Mouse (Mus musculus): Measurements from ENCODE around the gene Aplp1. TPM values are rescaled to one million over a fixed set of nuclear protein-coding genes. Genes with fewer than 3 reads are reported as not detected.
"Not testable (repeated sequence)": the region's sequence is repeated elsewhere in the genome, so short reads cannot be mapped to it uniquely, and the experiment has no call there.

Gene Aplp1
- 7.5 and 8.2 TPM in 2 replicates for polyA plus RNA-seq (2016; fragmentation: Nextera tagmentation; extraction: Ambion mirVana)

DNA sequence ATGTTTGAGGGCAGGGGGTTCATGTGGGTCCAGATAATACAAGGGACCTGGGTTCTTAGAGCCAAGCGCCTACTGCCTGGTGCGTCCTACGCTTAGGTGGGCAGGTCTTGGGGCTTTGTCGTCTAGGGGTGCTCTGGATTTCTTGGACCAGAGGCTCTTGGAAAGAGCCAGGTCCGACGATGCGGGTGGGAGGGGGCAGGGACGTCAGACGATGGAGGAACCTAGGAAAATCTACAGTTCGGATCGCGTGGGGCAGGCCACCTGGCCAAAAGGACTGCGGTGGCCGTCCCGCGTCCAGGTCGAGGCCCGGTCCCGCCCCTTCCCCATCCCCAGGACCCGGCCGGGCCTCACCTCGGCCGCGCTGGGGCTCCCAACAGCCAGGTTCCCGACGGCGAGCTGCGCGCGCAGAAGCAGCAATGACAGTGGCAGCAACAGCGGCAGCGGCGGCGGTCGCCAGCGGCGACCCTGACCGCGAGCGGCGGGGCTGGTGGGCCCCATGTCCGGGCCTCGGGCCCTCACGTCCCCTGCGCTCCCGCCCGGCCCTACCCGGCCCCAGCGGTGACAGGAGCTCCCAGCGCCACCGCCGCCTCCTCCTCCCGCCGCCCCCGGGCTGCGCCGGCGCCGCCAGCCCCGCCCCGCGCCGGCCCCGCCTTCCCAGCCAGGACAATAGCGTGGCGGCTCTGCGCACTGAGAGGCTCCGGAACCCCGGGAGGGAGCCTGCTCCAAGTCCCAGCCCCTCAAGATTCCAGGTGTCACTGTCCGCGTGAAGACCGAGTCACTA lies at the start of gene Aplp1:
Gene Aplp1, minus strand, starts transcription at position 565 of the 781 bp plus-strand sequence.
- no peaks in the 10 kb centered on the region for H3K36me3 ChIP-seq
- ATAC-seq, result peak; percentile 33
- peaks cover 80% of the 10 kb centered on the region for H3K27me3 ChIP-seq (replicated peaks)
- peaks cover 20% of the 10 kb centered on the region for H3K4me1 ChIP-seq
- H3K4me2 ChIP-seq, result peak within 1 kb of the TSS; percentile 78
- H3K9me3 ChIP-seq (replicated peaks), result peaks cover 10% of the 10 kb centered on the region; the same call in 1 of the 2 replicates
- under 1% methylated on average over 44 of the region's 72 CpGs for WGBS (ENCODE audit: insufficient replicate concordance)
- peak within 1 kb of the TSS; percentile 59 for H3K9ac ChIP-seq
- peak within 1 kb of the TSS; percentile 61 for H3K4me3 ChIP-seq
- H3K27ac ChIP-seq, result no peak within 1 kb of the TSS

DNA sequence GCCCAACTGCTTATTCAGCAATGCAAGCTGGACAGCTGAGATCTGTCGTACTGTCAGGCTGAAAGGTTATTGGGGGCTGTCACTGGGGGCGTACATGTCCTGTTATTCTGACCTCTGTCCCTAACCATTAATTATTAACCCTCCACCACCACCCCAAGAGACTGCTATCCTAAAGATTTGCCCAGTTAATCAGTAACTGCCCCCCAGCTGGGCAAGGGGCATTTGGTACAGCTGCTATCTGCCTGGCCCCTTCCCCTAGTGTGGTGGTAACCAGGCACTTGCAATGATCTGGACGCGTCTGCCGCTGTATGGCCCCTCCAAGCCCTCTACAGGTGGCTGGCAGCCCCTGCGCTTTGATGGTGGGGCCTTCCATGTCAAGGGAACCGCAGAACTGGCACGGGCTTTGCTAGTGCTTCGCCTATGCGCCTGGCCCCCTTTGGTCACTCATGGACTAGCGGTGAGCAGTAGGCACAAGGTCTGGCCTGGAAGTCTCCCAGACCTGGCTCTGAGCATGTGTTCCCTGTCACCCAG lies 48.1 kb upstream of the Aplp1 start, which contains the start of gene Prodh2:
Gene Prodh2, plus strand, starts transcription at position 222 of the 531 bp plus-strand sequence.
- peak; percentile 74 for ATAC-seq
- Histone ChIP-seq H3K27ac (peak within 1 kb of the TSS; percentile 50; the same call in 1 of the 2 replicates), H3K4me3 (peak within 1 kb of the TSS; percentile 45), H3K4me1 (no peaks in the 10 kb centered on the region), H3K27me3 (replicated peaks) (peaks cover 13% of the 10 kb centered on the region; the same call in 1 of the 2 replicates), H3K4me2 (peak within 1 kb of the TSS; percentile 45), H3K9ac (peak within 1 kb of the TSS; percentile 43; the same call in 1 of the 2 replicates), H3K9me3 (replicated peaks) (no peaks in the 10 kb centered on the region), H3K36me3 (no peaks in the 10 kb centered on the region)
- WGBS (ENCODE audit: insufficient replicate concordance), result 45% methylated on average over 11 of the region's 11 CpGs

DNA sequence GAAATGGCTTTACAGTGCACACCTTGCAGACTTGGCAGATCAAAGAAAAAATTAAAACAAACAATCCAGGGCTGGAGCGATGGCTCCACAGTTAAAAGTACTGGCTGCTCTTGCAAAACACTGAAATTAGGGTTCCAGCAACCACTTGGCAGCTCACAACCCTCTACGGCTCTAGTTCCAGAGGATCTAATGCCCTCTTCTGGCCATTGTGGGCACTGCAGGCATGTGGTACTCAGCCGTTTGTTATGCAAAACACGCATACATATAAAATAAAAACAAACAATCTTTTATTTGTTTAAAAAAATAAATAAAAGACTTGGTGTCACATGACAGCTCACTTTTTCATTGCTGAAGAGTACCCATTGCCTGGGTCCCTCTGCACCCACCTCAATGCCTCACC lies 47.4 kb upstream of the Aplp1 start:
- Histone ChIP-seq H3K27me3 (replicated peaks) (peaks cover 13% of the 10 kb centered on the region; the same call in 1 of the 2 replicates), H3K36me3 (no peaks in the 10 kb centered on the region), H3K27ac (peak overlapping the region; percentile 45; the same call in 1 of the 2 replicates), H3K4me3 (no peak overlapping the region), H3K4me1 (no peaks in the 10 kb centered on the region), H3K9ac (no peak overlapping the region), H3K9me3 (replicated peaks) (no peaks in the 10 kb centered on the region), H3K4me2 (0 out of 2 replicates have a peak overlapping the region, but pooled peaks have one; percentile 14)
- WGBS (ENCODE audit: insufficient replicate concordance), result 16% methylated on average over 4 of the region's 4 CpGs
- no peak; the same call in 1 of the 2 replicates for ATAC-seq

DNA sequence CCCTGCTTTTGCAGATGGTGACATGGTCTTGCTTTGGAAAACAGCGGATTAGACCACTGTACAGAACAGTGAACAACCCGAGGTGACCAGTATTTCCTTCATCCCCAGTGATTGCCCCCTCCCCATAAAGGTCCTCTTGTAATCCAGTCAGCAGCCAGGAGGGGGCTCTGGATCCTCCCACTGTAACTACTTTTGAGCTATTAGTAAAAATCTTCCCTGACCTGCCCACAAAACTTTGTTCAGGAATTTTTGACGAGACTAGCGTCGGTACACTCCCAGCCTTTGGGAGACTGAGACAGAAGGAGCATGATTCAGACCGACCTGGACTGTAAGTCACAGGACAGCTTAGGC lies 45.6 kb upstream of the Aplp1 start:
- Histone ChIP-seq H3K27me3 (replicated peaks) (peaks cover 13% of the 10 kb centered on the region; the same call in 1 of the 2 replicates), H3K9me3 (replicated peaks) (no peaks in the 10 kb centered on the region), H3K36me3 (no peaks in the 10 kb centered on the region), H3K27ac (no peak overlapping the region), H3K4me3 (no peak overlapping the region), H3K4me2 (no peak overlapping the region), H3K9ac (no peak overlapping the region), H3K4me1 (no peaks in the 10 kb centered on the region)
- 20% methylated on average over 6 of the region's 6 CpGs for WGBS (ENCODE audit: insufficient replicate concordance)
- ATAC-seq, result no peak

DNA sequence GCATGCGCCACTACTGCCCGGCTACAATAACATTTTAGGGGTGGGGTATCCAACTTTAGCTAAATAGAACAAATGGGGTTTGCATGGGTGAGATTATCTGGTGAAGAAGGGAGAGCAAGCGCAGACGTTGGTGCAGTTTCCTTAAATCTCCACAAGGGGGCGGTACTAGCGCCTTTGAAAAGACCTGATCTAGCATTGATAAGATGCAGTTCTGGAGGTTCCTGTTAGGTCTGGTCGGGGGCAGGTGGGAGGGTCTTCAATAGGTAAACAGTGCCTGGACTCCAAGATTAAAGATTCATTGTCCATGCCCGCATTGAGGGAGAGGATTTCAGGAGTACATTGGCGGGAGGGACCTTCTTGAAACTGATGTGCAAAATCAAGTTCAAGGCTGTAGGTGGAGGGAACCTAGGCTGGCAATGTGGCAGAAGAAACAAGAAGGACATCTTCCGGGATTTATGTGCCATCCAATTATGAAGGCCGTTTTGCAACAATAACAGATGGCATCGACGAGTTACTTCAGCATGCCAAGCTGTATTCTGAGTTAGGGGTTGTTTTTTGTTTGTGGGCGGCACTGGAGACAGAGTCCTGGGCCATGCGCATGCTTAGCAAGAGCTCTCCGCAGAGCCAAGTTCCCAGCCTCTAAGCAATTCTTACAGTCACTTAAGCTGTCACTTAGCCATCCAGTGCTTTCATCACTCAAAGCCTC lies 45.1 kb upstream of the Aplp1 start:
- Histone ChIP-seq H3K9ac (no peak overlapping the region), H3K4me3 (no peak overlapping the region), H3K9me3 (replicated peaks) (no peaks in the 10 kb centered on the region), H3K36me3 (no peaks in the 10 kb centered on the region), H3K4me2 (no peak overlapping the region), H3K4me1 (no peaks in the 10 kb centered on the region), H3K27me3 (replicated peaks) (peaks cover 13% of the 10 kb centered on the region; the same call in 1 of the 2 replicates), H3K27ac (no peak overlapping the region)
- WGBS (ENCODE audit: insufficient replicate concordance), result 26% methylated on average over 16 of the region's 16 CpGs
- ATAC-seq, result no peak

DNA sequence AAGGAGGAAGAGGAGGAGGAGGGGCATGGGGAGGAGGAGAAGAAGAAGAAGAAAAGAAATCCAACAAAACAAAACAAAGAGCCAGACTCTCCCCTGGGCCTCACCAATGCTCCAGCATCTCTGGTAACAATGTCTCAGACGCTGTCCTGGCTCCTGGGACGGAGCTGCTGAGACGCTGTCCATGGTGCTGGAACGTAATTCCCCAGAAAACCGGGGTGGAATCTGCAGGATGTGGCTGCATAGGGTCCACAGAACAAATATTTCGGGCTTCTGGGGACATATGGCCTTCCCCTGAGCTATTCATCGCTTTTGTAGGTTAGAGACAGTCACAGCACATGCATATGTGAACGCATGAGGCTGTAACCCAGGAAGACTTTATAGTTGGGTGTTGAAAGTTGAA lies 38.9 kb upstream of the Aplp1 start:
- H3K4me2 ChIP-seq, result no peak overlapping the region
- H3K4me1 ChIP-seq, result no peaks in the 10 kb centered on the region
- H3K27ac ChIP-seq, result no peak overlapping the region
- no peak overlapping the region for H3K9ac ChIP-seq
- H3K4me3 ChIP-seq, result no peak overlapping the region
- ATAC-seq, result no peak
- H3K27me3 ChIP-seq (replicated peaks), result peaks cover 23% of the 10 kb centered on the region
- 14% methylated on average over 8 of the region's 8 CpGs for WGBS (ENCODE audit: insufficient replicate concordance)
- no peaks in the 10 kb centered on the region for H3K36me3 ChIP-seq
- H3K9me3 ChIP-seq (replicated peaks), result no peaks in the 10 kb centered on the region

DNA sequence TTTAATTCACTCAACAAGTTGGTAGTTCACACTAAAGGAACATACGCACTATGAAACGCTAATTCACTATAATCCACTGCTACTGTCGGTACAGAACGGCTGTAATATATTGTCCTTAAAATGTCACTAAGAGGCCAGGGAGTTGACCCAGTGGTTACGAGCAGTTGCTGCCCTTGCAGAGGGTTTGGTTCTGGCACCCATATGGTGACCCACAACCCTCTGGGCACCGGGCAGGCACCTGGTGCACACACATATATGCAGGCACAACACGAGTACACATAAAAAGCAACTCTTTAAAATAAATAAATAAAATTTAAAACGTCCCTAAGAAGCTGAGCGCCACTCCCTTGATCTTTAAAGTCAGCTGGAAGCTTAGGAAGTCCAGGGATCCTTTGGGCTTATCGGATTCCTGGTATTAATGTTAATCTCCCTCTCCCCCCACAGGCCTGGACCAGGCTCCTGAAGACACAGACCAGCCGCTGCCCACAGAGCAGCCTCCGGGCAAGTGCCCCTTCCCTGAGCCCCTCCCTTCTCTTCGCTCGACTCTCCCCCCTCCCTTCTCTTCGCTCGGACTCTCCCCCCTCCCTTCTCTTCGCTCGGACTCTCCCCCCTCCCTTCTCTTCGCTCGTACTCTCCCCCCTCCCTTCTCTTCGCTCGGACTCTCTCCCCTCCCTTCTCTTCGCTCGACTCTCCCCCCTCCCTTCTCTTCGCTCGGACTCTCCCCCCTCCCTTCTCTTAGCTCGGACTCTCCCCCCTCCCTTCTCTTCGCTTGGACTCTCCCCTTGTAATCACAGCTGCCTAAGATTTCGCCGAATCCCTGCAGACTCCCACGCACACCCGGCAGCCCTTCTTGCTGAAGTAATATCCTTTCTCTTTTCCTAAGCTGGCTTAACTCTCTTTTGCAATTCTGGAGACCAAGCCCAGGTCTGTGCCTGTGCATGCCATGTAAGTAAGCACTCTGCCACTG lies 32.4 kb upstream of the Aplp1 start:
- Histone ChIP-seq H3K27ac (no peak overlapping the region), H3K4me2 (peak overlapping the region; percentile 37), H3K4me1 (no peaks in the 10 kb centered on the region), H3K9me3 (replicated peaks) (no peaks in the 10 kb centered on the region), H3K36me3 (no peaks in the 10 kb centered on the region), H3K27me3 (replicated peaks) (peaks cover 30% of the 10 kb centered on the region), H3K4me3 (peak overlapping the region; percentile 17; the same call in 1 of the 2 replicates), H3K9ac (no peak overlapping the region)
- no peak for ATAC-seq
- 14% methylated on average over 32 of the region's 32 CpGs for WGBS (ENCODE audit: insufficient replicate concordance)

DNA sequence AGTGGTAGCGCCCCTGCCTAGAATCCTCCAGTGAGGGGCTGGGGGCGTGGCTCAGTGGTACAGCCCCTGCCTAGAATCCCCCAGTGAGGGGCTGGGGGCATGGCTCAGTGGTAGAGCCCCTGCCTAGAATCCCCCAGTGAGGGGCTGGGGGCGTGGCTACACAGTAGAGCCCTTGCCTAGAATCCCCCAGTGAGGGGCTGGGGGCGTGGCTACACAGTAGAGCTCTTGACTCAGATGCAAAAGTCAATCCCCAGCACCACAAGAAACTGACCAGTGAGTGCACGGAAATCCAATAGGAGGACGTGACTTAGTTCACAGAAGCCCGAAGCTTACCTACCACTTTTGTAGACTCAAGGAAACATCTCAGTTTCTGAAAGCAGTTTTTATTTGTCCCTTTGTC lies 30.8 kb upstream of the Aplp1 start:
- not testable (repeated sequence) for H3K4me3 ChIP-seq; H3K9ac ChIP-seq; H3K4me1 ChIP-seq; ATAC-seq; H3K9me3 ChIP-seq (replicated peaks); H3K27ac ChIP-seq; H3K36me3 ChIP-seq; H3K4me2 ChIP-seq
- H3K27me3 ChIP-seq (replicated peaks), result peaks cover 25% of the 10 kb centered on the region
- WGBS (ENCODE audit: insufficient replicate concordance), result 72% methylated on average over 7 of the region's 7 CpGs

DNA sequence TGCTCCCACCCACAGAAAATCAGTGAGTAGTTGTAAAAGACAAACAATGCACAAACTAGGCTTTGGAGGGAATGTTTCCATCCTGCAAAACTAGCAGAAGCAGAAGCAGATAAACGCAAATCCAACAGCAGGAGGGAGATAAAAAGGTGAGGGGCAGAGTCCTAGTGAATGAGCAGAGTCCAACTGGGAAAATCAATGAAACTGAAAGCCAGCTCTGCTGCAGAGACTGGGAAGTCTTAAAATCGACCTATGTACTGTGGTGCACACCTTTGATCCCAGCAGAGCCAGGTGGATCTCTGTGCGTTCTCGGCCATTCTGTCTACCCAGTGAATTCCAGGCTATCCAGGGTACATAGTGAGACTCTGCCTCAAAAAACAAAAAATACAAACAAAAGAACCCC lies 29.7 kb upstream of the Aplp1 start:
- Histone ChIP-seq H3K4me3 (no peak overlapping the region), H3K4me2 (no peak overlapping the region), H3K9ac (no peak overlapping the region), H3K9me3 (replicated peaks) (0 out of 2 replicates have a peak, but pooled peaks cover 3% of the 10 kb centered on the region), H3K4me1 (no peaks in the 10 kb centered on the region), H3K36me3 (no peaks in the 10 kb centered on the region), H3K27me3 (replicated peaks) (peaks cover 18% of the 10 kb centered on the region), H3K27ac (no peak overlapping the region)
- peak; percentile 62; the same call in 1 of the 2 replicates for ATAC-seq
- WGBS (ENCODE audit: insufficient replicate concordance), result 53% methylated on average over 4 of the region's 4 CpGs

DNA sequence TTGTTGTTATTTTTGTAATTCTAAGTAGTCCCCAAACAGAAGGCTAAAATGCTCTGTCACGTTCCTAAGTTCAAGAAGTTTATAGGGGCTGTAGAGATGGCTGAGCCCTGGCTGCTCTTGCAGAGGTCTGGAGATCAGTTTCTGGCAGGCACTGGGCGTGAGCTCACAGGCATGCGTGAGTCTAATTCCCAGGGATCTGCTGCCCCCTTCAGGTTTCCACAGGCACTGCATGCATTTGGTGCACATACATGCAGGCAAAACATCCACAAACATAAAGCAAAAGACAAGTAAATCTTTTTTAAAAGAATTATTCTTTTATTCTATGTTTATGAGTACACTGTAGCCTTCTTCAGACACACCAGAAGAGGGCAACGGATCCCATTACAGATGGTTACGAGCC lies 27.1 kb upstream of the Aplp1 start:
- Histone ChIP-seq H3K4me1 (no peaks in the 10 kb centered on the region), H3K36me3 (no peaks in the 10 kb centered on the region), H3K4me3 (no peak overlapping the region), H3K27ac (no peak overlapping the region), H3K9me3 (replicated peaks) (0 out of 2 replicates have a peak, but pooled peaks cover 3% of the 10 kb centered on the region), H3K9ac (no peak overlapping the region), H3K4me2 (no peak overlapping the region), H3K27me3 (replicated peaks) (peaks cover 13% of the 10 kb centered on the region)
- no peak for ATAC-seq
- WGBS (ENCODE audit: insufficient replicate concordance), result 40% methylated on average over 5 of the region's 5 CpGs

DNA sequence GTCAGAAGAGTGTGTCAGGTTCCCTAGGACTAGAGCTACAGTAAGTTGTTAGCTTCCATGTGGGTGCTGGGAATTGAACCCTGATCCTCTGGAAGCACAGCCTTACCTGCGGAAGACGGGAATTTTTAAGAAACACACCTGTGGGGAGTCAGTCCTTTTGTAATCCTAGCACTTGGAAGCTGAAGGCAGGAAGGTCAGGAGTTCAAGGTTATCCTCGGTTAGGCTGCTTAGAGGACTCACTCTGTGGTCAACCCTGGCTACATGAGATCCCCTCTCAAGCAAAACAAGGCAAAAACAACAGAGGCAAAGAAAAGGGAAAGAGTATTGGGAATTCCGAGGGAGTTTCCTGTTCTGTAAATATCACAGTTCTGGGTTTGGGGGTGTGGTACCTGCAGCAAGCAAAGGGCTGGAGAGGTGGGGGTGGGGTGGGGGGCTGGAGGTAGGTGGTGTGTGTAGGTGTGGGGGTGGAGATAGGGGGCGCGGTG lies 19.5 kb upstream of the Aplp1 start:
- WGBS (ENCODE audit: insufficient replicate concordance), result 12% methylated on average over 6 of the region's 6 CpGs
- H3K36me3 ChIP-seq, result no peaks in the 10 kb centered on the region
- no peak overlapping the region for H3K9ac ChIP-seq
- H3K27me3 ChIP-seq (replicated peaks), result peaks cover 89% of the 10 kb centered on the region
- no peaks in the 10 kb centered on the region for H3K9me3 ChIP-seq (replicated peaks)
- H3K4me2 ChIP-seq, result no peak overlapping the region
- H3K4me3 ChIP-seq, result no peak overlapping the region
- no peak overlapping the region for H3K27ac ChIP-seq
- no peaks in the 10 kb centered on the region for H3K4me1 ChIP-seq
- ATAC-seq, result no peak
